Mouse (Mus musculus) brain, adult 2 months (tissue): ENCODE measurements around the gene Ptpre.

Experiments used
- DNase-seq: peaks from one replicate; pipeline ENCODE4 v3.0.0; 2011; ENCODE audit warnings: low read depth, low spot score

The Ptpre gene

DNA sequence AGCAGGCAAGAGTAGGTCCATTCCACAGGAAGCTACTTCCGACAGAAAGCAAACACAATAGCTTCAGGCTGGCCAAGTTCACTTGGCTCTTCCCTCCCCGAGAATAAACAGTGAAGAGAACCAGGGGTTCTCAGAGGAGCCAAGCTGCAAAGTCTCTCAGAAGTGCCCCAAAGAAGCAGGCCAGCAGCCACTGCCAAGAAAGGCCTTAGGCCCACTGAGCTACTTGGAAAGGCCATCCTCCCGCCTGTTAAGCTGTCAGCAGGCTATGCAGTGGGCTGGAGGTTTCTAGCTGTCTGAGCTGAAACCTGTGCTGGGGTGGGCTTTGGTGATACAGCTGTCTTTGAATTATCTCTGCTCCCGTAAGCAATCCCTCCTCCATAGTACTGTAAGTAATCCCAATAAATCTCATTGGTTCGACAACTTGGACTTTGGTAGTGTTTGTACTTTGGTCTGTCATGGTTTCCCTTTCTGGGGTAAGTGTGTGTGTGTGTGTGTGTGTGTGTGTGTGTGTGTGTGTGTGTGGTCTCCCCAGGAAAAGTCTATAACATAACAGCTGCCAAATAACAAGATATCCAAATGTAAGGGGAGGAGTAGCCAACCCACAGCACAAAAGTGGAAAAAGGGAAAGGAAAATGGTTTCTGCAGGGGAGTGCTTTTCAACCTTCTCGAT, 186.5 kb downstream of the Ptpre start:
- no peak for DNase-seq

- DNase-seq: peak; percentile 61
These were observed 189.4 kb downstream of the Ptpre start for GRCm38 (mm10) chr7:135726707-135727106.

GRCm38 (mm10) chr7:135728038-135728437, 190.8 kb downstream of the Ptpre start:
- no peak for DNase-seq

- no peak for DNase-seq
These were observed 197.1 kb downstream of the Ptpre start for GRCm38 (mm10) chr7:135734379-135734778.

GRCm38 (mm10) chr7:135734911-135735646, 197.8 kb downstream of the Ptpre start:
- DNase-seq: no peak
